12 mouse cellular contexts compared by ENCODE assay signal in genomic region chr3:80004966-80005365, GRCm38 (mm10).
DNase-seq lines count a peak whose midpoint lies in the region; ATAC-seq and TF ChIP-seq lines count a peak whose summit lies in the region.
"Had no signal": no experiment of that assay in that cellular context is flagged by ENCODE, and none has a peak within 500 bp of the region (broad histone marks: within the 10 kb centered on the region; RNA-seq: fewer than 3 reads in every experiment).

No protein-coding gene starts in this region.

- no peak overlapping the region for H3K9ac ChIP-seq in lung, embryonic 14.5 days

- WGBS in lung, embryonic 14.5 days, result 77% methylated on average over 3 of the region's 3 CpGs
- 44% methylated on average over 3 of the region's 3 CpGs for WGBS in lung, adult 2 months

- no peaks in the 10 kb centered on the region for H3K79me2 ChIP-seq in myocyte (ENCODE audit: control insufficient read depth, insufficient read depth)

- H3K9me3 ChIP-seq in lung, embryonic 14.5 days (ENCODE audit: low read depth, low read length), result no peaks in the 10 kb centered on the region
- H3K9me3 ChIP-seq: midbrain, embryonic 10.5 days had no signal

- no peaks in the 10 kb centered on the region for H3K27me3 ChIP-seq in lung, embryonic 14.5 days (ENCODE audit: insufficient read depth, low read length)
- H3K27me3 ChIP-seq in myocyte (ENCODE audit: control insufficient read depth, insufficient read depth, insufficient read length), result no peaks in the 10 kb centered on the region

- peak; percentile 31; the same call in 1 of the 2 replicates for ATAC-seq in frontal cortex, adult (ENCODE audit: low TSS enrichment)
- ATAC-seq in lung, embryonic 14.5 days (ENCODE audit: insufficient read depth), result peak; percentile 54
- no peak for ATAC-seq in erythroid progenitor cell, adult 5-6 weeks (replicated peaks; ENCODE audit: low FRiP score, poor library complexity, severe bottlenecking)
- ATAC-seq: inflammation-experienced regulatory T-cells, adult 6 months had no signal

- H3K4me1 ChIP-seq in lung, embryonic 14.5 days (ENCODE audit: insufficient read depth), result peaks cover 5% of the 10 kb centered on the region; the same call in 1 of the 2 replicates
- peaks cover 2% of the 10 kb centered on the region for H3K4me1 ChIP-seq in lung, adult 2 months (ENCODE audit: control insufficient read depth, insufficient read depth, low read length)

- H3K27ac ChIP-seq in lung, embryonic 14.5 days (ENCODE audit: low read depth), result peak overlapping the region; percentile 30; the same call in 1 of the 2 replicates
- H3K27ac ChIP-seq: midbrain, embryonic 10.5 days had no signal

- no peak for DNase-seq in frontal cortex, postnatal 25 days (ENCODE audit: low spot score in 2 of 2)
- DNase-seq in lung, embryonic 14.5 days, result peak; percentile 58
- no peak for DNase-seq in lung, adult 2 months
- DNase-seq in heart, adult 8-10 months (ENCODE audit: low spot score), result peak; percentile 72
- no peak for DNase-seq in natural killer cell, adult 2 months (ENCODE audit: low spot score in 2 of 2)
- DNase-seq: cerebellum, adult 2 months had no signal

- no peak overlapping the region for H3K4me3 ChIP-seq in lung, embryonic 14.5 days (ENCODE audit: low read depth, low read length)
- no peak overlapping the region for H3K4me3 ChIP-seq in lung, adult 2 months (replicated peaks; ENCODE audit: extremely low read depth, low read depth, low read length)
- no peak overlapping the region for H3K4me3 ChIP-seq in myocyte
- H3K4me3 ChIP-seq: erythroblast, embryonic 14.5 days; midbrain, embryonic 10.5 days had no signal

- TF ChIP-seq CTCF in lung, embryonic 14.5 days (IDR thresholded peaks at IDR 0.05; ENCODE audit: low read depth), result no peak
- no peak for TF ChIP-seq CTCF in lung, adult 2 months (IDR thresholded peaks at IDR 0.05; ENCODE audit: insufficient read depth, low read length)

- H3ac ChIP-seq in myocyte (ENCODE audit: control insufficient read depth, insufficient read length), result no peak overlapping the region

- H3K4me2 ChIP-seq in lung, embryonic 14.5 days, result no peak overlapping the region
- no peak overlapping the region for H3K4me2 ChIP-seq in myocyte (ENCODE audit: low read depth)

- H3K36me3 ChIP-seq in lung, embryonic 14.5 days (ENCODE audit: insufficient read depth), result no peaks in the 10 kb centered on the region
- H3K36me3 ChIP-seq in myocyte (ENCODE audit: control insufficient read depth, insufficient read depth), result no peaks in the 10 kb centered on the region
- H3K36me3 ChIP-seq: midbrain, embryonic 10.5 days had no signal

- no peak for TF ChIP-seq POLR2A in lung, adult 2 months (IDR thresholded peaks at IDR 0.05; ENCODE audit: borderline replicate concordance, extremely low read depth, low read depth, low read length)
- no peak for TF ChIP-seq POLR2A in myocyte (IDR thresholded peaks at IDR 0.05; ENCODE audit: insufficient read length, low read depth)

TF ChIP-seq in myocyte, 11 proteins besides CTCF, POLR2A, EP300 and RAD21:
- TF ChIP-seq SRF (IDR thresholded peaks at IDR 0.05; ENCODE audit: control insufficient read depth, insufficient read length, low read depth), result no peak
- peak; percentile 94 for TF ChIP-seq CEBPB (IDR thresholded peaks at IDR 0.05; ENCODE audit: insufficient read depth, poor library complexity, severe bottlenecking)
- TF ChIP-seq POLR2AphosphoS2 (IDR thresholded peaks at IDR 0.05; ENCODE audit: insufficient read length, low read depth), result no peak
- peak in 1 of 3 experiments; percentile 26 for TF ChIP-seq MYOG (IDR thresholded peaks at IDR 0.05; ENCODE audit: control insufficient read depth in 1 of 3, insufficient read depth in 1 of 3, insufficient read length in 2 of 3, low read depth in 2 of 3)
- no peak for TF ChIP-seq TCF12 (IDR thresholded peaks at IDR 0.05; ENCODE audit: insufficient read depth, poor library complexity, severe bottlenecking)
- TF ChIP-seq E2F4 (IDR thresholded peaks at IDR 0.05; ENCODE audit: insufficient read depth), result no peak
- no peak for TF ChIP-seq TCF3 (IDR thresholded peaks at IDR 0.05; ENCODE audit: insufficient read length, low read depth)
- peak in 1 of 3 experiments; percentile 2 for TF ChIP-seq MYOD1 (IDR thresholded peaks at IDR 0.05; ENCODE audit: control insufficient read depth in 1 of 3, insufficient read length in 2 of 3, low read depth in 2 of 3)

Comparison
In these comparisons a context has a peak if more than half of its experiments do, and no peak if none do; other contexts are left out.
1. DNase-seq: peak in lung, embryonic 14.5 days (single experiment) and heart, adult 8-10 months (single experiment); none in frontal cortex, postnatal 25 days (0 of 2), lung, adult 2 months (single experiment) and natural killer cell, adult 2 months (0 of 2).